Mouse (Mus musculus): ENCODE measurements at regions not wholly inside any gene's neighbourhood (a gene's known extent, or its start where the extent isn't known, plus 50 kb on each side); places are given as distances from the start of the nearest gene placed in this dataset.

GRCm38 (mm10) chr15:88362966-88363365 is 237.1 kb upstream of the Zdhhc25 start:
- no peak for TF ChIP-seq CTCF (IDR thresholded peaks at IDR 0.05)
- TF ChIP-seq EP300 (IDR thresholded peaks at IDR 0.05), result no peak

All from lung, postnatal 0 days (tissue).